Mouse (Mus musculus) heart, postnatal 4 days (tissue): ENCODE results near the gene Pdgfa. TPM values are rescaled to one million over a fixed set of nuclear protein-coding genes. Genes with fewer than 3 reads are reported as not detected.

Experiments
- total RNA-seq, 2 experiments: library from RNA; stranded (reverse); gene quantifications; 2 replicates each; pipeline ENCODE4 v1.2.3; 2021

Gene Pdgfa
- total RNA-seq, 2 experiments from 2014 or later, result 54.5 to 59.3 TPM

Other genes with a start within 250 kb of the Pdgfa start
- 10 to 100 TPM; 16.3 to 17.0 TPM for gene Fam20c, start 242.9 kb downstream of the Pdgfa start, total RNA-seq
- gene Gm5294, start 177.3 kb downstream of the Pdgfa start, total RNA-seq, result not detected
- gene Prkar1b, start 152.6 kb upstream of the Pdgfa start, total RNA-seq, result 1 to 10 TPM; 2.3 to 2.8 TPM
- 10 to 100 TPM; 19.1 to 19.5 TPM for gene Dnaaf5, start 152.9 kb upstream of the Pdgfa start, total RNA-seq
- gene Sun1, start 203.3 kb upstream of the Pdgfa start, total RNA-seq, result 10 to 100 TPM; 40.7 to 43.0 TPM